Mouse (Mus musculus) CH12.LX (cell line): ENCODE measurements at regions not wholly inside any gene's neighbourhood (a gene's known extent, or its start where the extent isn't known, plus 50 kb on each side); places are given as distances from the start of the nearest gene placed in this dataset.

Experiments
- DNase-seq: peaks from one replicate; pipeline ENCODE4 v3.0.0-alpha.2; 2013; ENCODE audit errors: extremely low read depth
- H3K27ac ChIP-seq: 2 replicates; pipeline ENCODE4 v1.5.1; 2012; ENCODE audit warnings: low read depth, mild to moderate bottlenecking, control low read depth, moderate library complexity; ENCODE audit not compliant: insufficient read depth
- H3K27me3 ChIP-seq: replicated peaks from 2 replicates; pipeline ENCODE3; 2012; ENCODE audit warnings: inconsistent platforms
- H3K36me3 ChIP-seq, 2 experiments: replicated peaks in 1 of 2; 2 replicates each; pipeline versions ENCODE3 to v1.6.1; 2012; ENCODE audit warnings: inconsistent platforms in 1 of 2, low read length in 1 of 2, mild to moderate bottlenecking in 1 of 2, mixed read lengths in 1 of 2, moderate library complexity in 1 of 2; ENCODE audit not compliant: control insufficient read depth in 1 of 2, insufficient read depth in 1 of 2
- H3K4me1 ChIP-seq, 2 experiments: 2 replicates each; pipeline ENCODE4 v1.6.1; 2012; ENCODE audit warnings: inconsistent platforms in 1 of 2, moderate library complexity in 1 of 2; ENCODE audit not compliant: insufficient read depth in 2 of 2, control insufficient read depth in 1 of 2
- H3K4me2 ChIP-seq: 2 replicates; pipeline ENCODE4 v1.6.1; 2012; ENCODE audit warnings: low read depth, mild to moderate bottlenecking, control low read depth; ENCODE audit not compliant: poor library complexity, insufficient read depth, severe bottlenecking
- H3K4me3 ChIP-seq, 3 experiments: fragments of 150-350 bp in 1 of 3; sonication (generic) in 1 of 3; replicated peaks in 1 of 3; 2 replicates each; pipeline versions ENCODE3 to v1.5.1; 2011 to 2012; ENCODE audit warnings: low read depth in 2 of 3, low read length in 2 of 3, mild to moderate bottlenecking in 2 of 3, moderate library complexity in 2 of 3, control low read depth in 1 of 3, improper control_type of control experiment in 1 of 3, inconsistent platforms in 1 of 3, mixed read lengths in 1 of 3; ENCODE audit not compliant: poor library complexity in 1 of 3
- H3K79me2 ChIP-seq: replicated peaks from 2 replicates; pipeline ENCODE4 v1.6.1; 2012; ENCODE audit warnings: mild to moderate bottlenecking, moderate library complexity; ENCODE audit not compliant: control insufficient read depth, poor library complexity, insufficient read depth, severe bottlenecking; ENCODE audit errors: extremely low read depth
- H3K9ac ChIP-seq: 2 replicates; pipeline ENCODE4 v1.6.1; 2012; ENCODE audit warnings: low read depth, mild to moderate bottlenecking, control low read depth, moderate library complexity; ENCODE audit not compliant: insufficient read depth
- H3K9me3 ChIP-seq: replicated peaks from 2 replicates; pipeline ENCODE3; 2012; ENCODE audit warnings: low read length, inconsistent platforms, mixed read lengths
- CHD1 ChIP-seq: IDR thresholded peaks from 2 replicates; pipeline ENCODE4 v1.6.1; 2012; ENCODE audit warnings: low read depth, low read length, improper control_type of control experiment, inconsistent platforms
- CHD2 ChIP-seq: IDR thresholded peaks from 2 replicates; pipeline ENCODE4 v1.6.1; 2011; ENCODE audit warnings: low read length, improper control_type of control experiment
- CTCF ChIP-seq, 2 experiments: IDR thresholded peaks in 1 of 2; conservative IDR thresholded peaks in 1 of 2; 2 replicates each; pipeline ENCODE4 v1.5.1; 2011 to 2012; ENCODE audit warnings: low read depth in 2 of 2, low read length in 2 of 2, improper control_type of control experiment in 1 of 2, inconsistent platforms in 1 of 2, mild to moderate bottlenecking in 1 of 2, moderate library complexity in 1 of 2
- ELF1 ChIP-seq: IDR thresholded peaks from 2 replicates; pipeline ENCODE4 v1.6.1; 2014; ENCODE audit warnings: low read depth, mild to moderate bottlenecking, inconsistent platforms, low read length, improper control_type of control experiment
- EP300 ChIP-seq: IDR thresholded peaks from 2 replicates; pipeline ENCODE4 v1.6.1; 2011; ENCODE audit warnings: low read length, improper control_type of control experiment
- GABPA ChIP-seq: IDR thresholded peaks from 2 replicates; pipeline ENCODE4 v1.6.1; 2012; ENCODE audit warnings: low read depth, low read length, improper control_type of control experiment, inconsistent platforms; ENCODE audit not compliant: insufficient replicate concordance
- IRF4 ChIP-seq: IDR thresholded peaks from 2 replicates; pipeline ENCODE4 v1.6.1; 2014; ENCODE audit warnings: low read depth, mild to moderate bottlenecking, inconsistent platforms, low read length, improper control_type of control experiment
- JUND ChIP-seq: conservative IDR thresholded peaks from 2 replicates; pipeline ENCODE4 v1.6.1; 2011; ENCODE audit warnings: low read depth, low read length, improper control_type of control experiment
- KAT2A ChIP-seq: IDR thresholded peaks from 2 replicates; pipeline ENCODE4 v1.6.1; 2012; ENCODE audit warnings: low read length, improper control_type of control experiment, inconsistent platforms; ENCODE audit not compliant: insufficient replicate concordance
- MEF2A ChIP-seq: IDR thresholded peaks from 2 replicates; pipeline ENCODE4 v1.6.1; 2014; ENCODE audit warnings: low read depth, mild to moderate bottlenecking, inconsistent platforms, low read length, improper control_type of control experiment, borderline replicate concordance
- MYC ChIP-seq: IDR thresholded peaks from 2 replicates; pipeline ENCODE4 v1.6.1; 2011; ENCODE audit warnings: low read depth, mild to moderate bottlenecking, improper control_type of control experiment, low read length
- PAX5 ChIP-seq: IDR thresholded peaks from 2 replicates; pipeline ENCODE4 v1.6.1; 2012; ENCODE audit warnings: low read length, inconsistent platforms, mixed read lengths
- POLR2AphosphoS2 ChIP-seq: IDR thresholded peaks from 2 replicates; pipeline ENCODE4 v1.6.1; 2011; ENCODE audit warnings: low read depth, low read length, improper control_type of control experiment
- TBP ChIP-seq: conservative IDR thresholded peaks from 2 replicates; pipeline ENCODE4 v1.6.1; 2011; ENCODE audit warnings: low read depth, low read length, improper control_type of control experiment
- TCF12 ChIP-seq: IDR thresholded peaks from 2 replicates; pipeline ENCODE4 v1.6.1; 2014; ENCODE audit warnings: low read depth, mild to moderate bottlenecking, inconsistent platforms, low read length, improper control_type of control experiment
- UBTF ChIP-seq: IDR thresholded peaks from 2 replicates; pipeline ENCODE4 v1.6.1; 2012; ENCODE audit warnings: low read depth, mild to moderate bottlenecking, inconsistent platforms, low read length, improper control_type of control experiment, moderate library complexity
- USF2 ChIP-seq: conservative IDR thresholded peaks from 2 replicates; pipeline ENCODE4 v1.6.1; 2011; ENCODE audit warnings: low read depth, low read length, improper control_type of control experiment
- ZC3H11A ChIP-seq: IDR thresholded peaks from 2 replicates; pipeline ENCODE4 v1.6.1; 2012; ENCODE audit warnings: low read depth, mild to moderate bottlenecking, inconsistent platforms, low read length, improper control_type of control experiment
- ZMIZ1 ChIP-seq: IDR thresholded peaks from 2 replicates; pipeline ENCODE4 v1.6.1; 2012; ENCODE audit warnings: low read depth, mild to moderate bottlenecking, inconsistent platforms, low read length, improper control_type of control experiment
- ZNF384 ChIP-seq: IDR thresholded peaks from 2 replicates; pipeline ENCODE4 v1.6.1; 2012; ENCODE audit warnings: low read depth, low read length, improper control_type of control experiment, inconsistent platforms
- dilution Hi-C: fragments of 300-500 bp; cut with MboI; formaldehyde crosslinking; loops from 2 replicates; pipeline ENCODE4 v1.14.3; 2020; ENCODE audit warnings: low sequenced_read_pairs; ENCODE audit not compliant: extremely low pct_unique_long_range_greater_than_20kb, extremely low pct_ligation_motif_present
- in situ Hi-C: fragments of 300-500 bp; cut with MboI; formaldehyde crosslinking; loops from 3 replicates; pipeline ENCODE4 v1.14.3; 2019; ENCODE audit warnings: low sequenced_read_pairs, low pct_ligation_motif_present, low pct_unique_long_range_greater_than_20kb, mixed read lengths

- Histone ChIP-seq H3K9me3 (no peaks in the 10 kb centered on the region), H3K4me1 (peaks cover 30 to 51% of the 10 kb centered on the region in 2 experiments), H3K36me3 (no peaks in the 10 kb centered on the region), H3K4me3 (no peak overlapping the region), H3K9ac (no peak overlapping the region), H3K27me3 (no peaks in the 10 kb centered on the region), H3K27ac (peak overlapping the region; percentile 97; the same call in 1 of the 2 replicates), H3K4me2 (no peak overlapping the region), H3K79me2 (no peaks in the 10 kb centered on the region)
- in situ Hi-C loops (loop anchor here (10.0 kb wide), 1 partner anchor 131 kb away; no protein-coding TSS in a partner anchor), dilution Hi-C loops (no loop called here)
- DNase-seq, result no peak
- TF ChIP-seq ZNF384 (no peak), IRF4 (no peak), PAX5 (no peak), USF2 (no peak), ZC3H11A (no peak), CHD2 (no peak), TBP (no peak), JUND (no peak), MYC (no peak), ZMIZ1 (no peak), CHD1 (no peak), UBTF (no peak), KAT2A (no peak), CTCF (conservative IDR thresholded peaks at IDR 0.05 in 1 of 2, IDR thresholded peaks at IDR 0.05 in 1 of 2; ENCODE audit: low read depth in 2 of 2, low read length in 2 of 2) (no peak), MEF2A (no peak), POLR2AphosphoS2 (no peak), ELF1 (no peak)
These were observed 183.5 kb upstream of the Stt3b start for GRCm38 (mm10) chr9:115493765-115494164.

- Histone ChIP-seq H3K36me3 (no peaks in the 10 kb centered on the region), H3K9me3 (no peaks in the 10 kb centered on the region), H3K4me3 (no peak overlapping the region), H3K27me3 (no peaks in the 10 kb centered on the region), H3K9ac (no peak overlapping the region), H3K4me1 (peaks cover 8 to 14% of the 10 kb centered on the region in 2 experiments), H3K79me2 (no peaks in the 10 kb centered on the region), H3K4me2 (no peak overlapping the region), H3K27ac (no peak overlapping the region)
- dilution Hi-C loops (no loop called here), in situ Hi-C loops (loop anchor here (10.0 kb wide), 1 partner anchor 125 kb away; no protein-coding TSS in a partner anchor)
- peak; percentile 54 for DNase-seq
- TF ChIP-seq TCF12 (peak; percentile 49; the same call in 1 of the 2 replicates), GABPA (no peak), EP300 (0 out of 2 replicates have a peak, but pooled peaks have one; percentile 17), POLR2AphosphoS2 (no peak), MEF2A (peak; percentile 47; the same call in 1 of the 2 replicates)
These were observed 189.3 kb upstream of the Stt3b start for GRCm38 (mm10) chr9:115499536-115499935.
